Mouse (Mus musculus): ENCODE results near the gene Iqcn.

- TF ChIP-seq CTCF (IDR thresholded peaks at IDR 0.05; ENCODE audit: low read depth, low read length) (no peak), POLR2A (IDR thresholded peaks at IDR 0.05; ENCODE audit: borderline replicate concordance, low read depth, low read length) (no peak)
Observed at GRCm38 (mm10) chr8:70760350-70760749, 57.1 kb downstream of the Iqcn start.
